Mouse (Mus musculus) intestine, embryonic 14.5 days (tissue): Measurements from ENCODE around the gene Lhfpl5. TPM values are rescaled to one million over a fixed set of nuclear protein-coding genes. Genes with fewer than 3 reads are reported as not detected.

Experiments used
- ATAC-seq: fragments of 200-750 bp; cut with Nextera tagmentation; replicated peaks from 2 replicates; pipeline ENCODE4 v1.8.0; 2017; ENCODE audit warnings: low read depth, moderate number of reproducible peaks, moderate TSS enrichment, moderate library complexity; ENCODE audit not compliant: low FRiP score, low TSS enrichment
- DNase-seq: peaks from one replicate; pipeline ENCODE4 v3.0.0-alpha.2; 2018; ENCODE audit warnings: low spot score
- H3K27ac ChIP-seq: fragments of 300-500 bp; sonication (generic); 2 replicates; pipeline ENCODE4 v1.5.1; 2014; ENCODE audit warnings: low read depth, mild to moderate bottlenecking, control low read depth
- H3K27me3 ChIP-seq: fragments of 300-500 bp; sonication (generic); replicated peaks from 2 replicates; pipeline ENCODE4 v1.6.1; 2014; ENCODE audit warnings: low read length, control low read depth; ENCODE audit not compliant: control insufficient read depth, insufficient read depth
- H3K36me3 ChIP-seq: fragments of 300-500 bp; sonication (generic); 2 replicates; pipeline ENCODE4 v1.6.1; 2014; ENCODE audit warnings: low read length, control low read depth; ENCODE audit not compliant: control insufficient read depth, insufficient read depth
- H3K4me1 ChIP-seq: fragments of 300-500 bp; sonication (generic); replicated peaks from 2 replicates; pipeline ENCODE4 v1.6.1; 2014; ENCODE audit warnings: low read length, control low read depth, mixed read lengths; ENCODE audit not compliant: control insufficient read depth, insufficient read depth
- H3K4me2 ChIP-seq: fragments of 300-500 bp; sonication (generic); 2 replicates; pipeline ENCODE4 v1.6.1; 2014; ENCODE audit warnings: low read length
- H3K4me3 ChIP-seq: fragments of 300-500 bp; sonication (generic); 2 replicates; pipeline ENCODE4 v1.5.1; 2014; ENCODE audit warnings: low read depth, low read length, control low read depth, mixed read lengths
- H3K9ac ChIP-seq: fragments of 300-500 bp; sonication (generic); 2 replicates; pipeline ENCODE4 v1.6.1; 2014; ENCODE audit warnings: mild to moderate bottlenecking, low read length
- H3K9me3 ChIP-seq: fragments of 300-500 bp; sonication (generic); 2 replicates; pipeline ENCODE4 v1.6.1; 2016; ENCODE audit warnings: low read length, control low read depth; ENCODE audit not compliant: control insufficient read depth
- WGBS: fragments of 180-500 bp; shearing (Covaris S2); extraction: QIAGEN DNeasy Blood & Tissue Kit; methylation state at CpG from one replicate; pipeline ENCODE4 v1.1.7; 2014; 5-methylcytosine and 5-hydroxymethylcytosine counted together
- polyA plus RNA-seq: library from polyadenylated mRNA; unstranded; fragments of >200 nt; fragmentation: Nextera tagmentation; extraction: Ambion mirVana; gene quantifications from 2 replicates; pipeline ENCODE4 v1.2.1, GENCODE M21; 2014

Lhfpl5 gene
- polyA plus RNA-seq, 1 experiment from 2014 or later: 1.5 TPM

- no peak overlapping the region for H3K4me3 ChIP-seq
- H3K27me3 ChIP-seq: no peaks in the 10 kb centered on the region
- H3K4me2 ChIP-seq: no peak overlapping the region
- H3K27ac ChIP-seq: no peak overlapping the region
- no peak overlapping the region for H3K9ac ChIP-seq
- DNase-seq: no peak
- ATAC-seq: no peak
- 75% methylated on average over 2 of the region's 2 CpGs for WGBS
- H3K4me1 ChIP-seq: 0 out of 2 replicates have a peak, but pooled peaks cover 2% of the 10 kb centered on the region
- H3K36me3 ChIP-seq: peaks cover 23% of the 10 kb centered on the region
- H3K9me3 ChIP-seq: no peaks in the 10 kb centered on the region
These were observed 37.2 kb downstream of the Lhfpl5 start for GRCm38 (mm10) chr17:28612603-28613002.

GRCm38 (mm10) chr17:28613096-28613495 is 37.7 kb downstream of the Lhfpl5 start:
- peaks cover 18% of the 10 kb centered on the region for H3K36me3 ChIP-seq
- no peak overlapping the region for H3K27ac ChIP-seq
- no peaks in the 10 kb centered on the region for H3K9me3 ChIP-seq
- no peaks in the 10 kb centered on the region for H3K27me3 ChIP-seq
- no peak overlapping the region for H3K4me2 ChIP-seq
- no peak overlapping the region for H3K9ac ChIP-seq
- H3K4me1 ChIP-seq: 0 out of 2 replicates have a peak, but pooled peaks cover 3% of the 10 kb centered on the region
- DNase-seq (no peak), ATAC-seq (no peak)
- 87% methylated on average over 6 of the region's 6 CpGs for WGBS
- H3K4me3 ChIP-seq: no peak overlapping the region

- H3K27ac ChIP-seq: no peak overlapping the region
- no peaks in the 10 kb centered on the region for H3K27me3 ChIP-seq
- H3K9ac ChIP-seq: no peak overlapping the region
- DNase-seq: no peak
- no peak overlapping the region for H3K4me2 ChIP-seq
- peaks cover 3% of the 10 kb centered on the region for H3K4me1 ChIP-seq
- WGBS: 87% methylated on average over 4 of the region's 4 CpGs
- peaks cover 26% of the 10 kb centered on the region for H3K36me3 ChIP-seq
- no peak for ATAC-seq
- H3K4me3 ChIP-seq: no peak overlapping the region
- no peaks in the 10 kb centered on the region for H3K9me3 ChIP-seq
These were observed 39.9 kb downstream of the Lhfpl5 start for GRCm38 (mm10) chr17:28615332-28615731.

GRCm38 (mm10) chr17:28617636-28618035 is 42.2 kb downstream of the Lhfpl5 start:
- DNase-seq (no peak), ATAC-seq (no peak)
- no peak overlapping the region for H3K9ac ChIP-seq
- H3K27me3 ChIP-seq: no peaks in the 10 kb centered on the region
- H3K4me1 ChIP-seq: peaks cover 12% of the 10 kb centered on the region
- H3K4me2 ChIP-seq: no peak overlapping the region
- WGBS: 85% methylated on average over 10 of the region's 10 CpGs
- no peaks in the 10 kb centered on the region for H3K9me3 ChIP-seq
- H3K36me3 ChIP-seq: peaks cover 26% of the 10 kb centered on the region
- no peak overlapping the region for H3K4me3 ChIP-seq
- H3K27ac ChIP-seq: no peak overlapping the region

- H3K4me3 ChIP-seq: no peak overlapping the region
- no peak overlapping the region for H3K9ac ChIP-seq
- no peaks in the 10 kb centered on the region for H3K27me3 ChIP-seq
- no peaks in the 10 kb centered on the region for H3K9me3 ChIP-seq
- peaks cover 26% of the 10 kb centered on the region for H3K36me3 ChIP-seq
- ATAC-seq (no peak), DNase-seq (no peak)
- H3K27ac ChIP-seq: no peak overlapping the region
- H3K4me1 ChIP-seq: peaks cover 12% of the 10 kb centered on the region
- 77% methylated on average over 7 of the region's 7 CpGs for WGBS
- no peak overlapping the region for H3K4me2 ChIP-seq
These were observed 42.7 kb downstream of the Lhfpl5 start for GRCm38 (mm10) chr17:28618124-28618523.

GRCm38 (mm10) chr17:28618775-28619174 is 43.3 kb downstream of the Lhfpl5 start:
- H3K4me1 ChIP-seq: peaks cover 12% of the 10 kb centered on the region
- DNase-seq (no peak), ATAC-seq (no peak)
- peaks cover 26% of the 10 kb centered on the region for H3K36me3 ChIP-seq
- no peak overlapping the region for H3K9ac ChIP-seq
- no peak overlapping the region for H3K4me2 ChIP-seq
- H3K27ac ChIP-seq: no peak overlapping the region
- H3K9me3 ChIP-seq: no peaks in the 10 kb centered on the region
- no peak overlapping the region for H3K4me3 ChIP-seq
- no peaks in the 10 kb centered on the region for H3K27me3 ChIP-seq
- WGBS: 92% methylated on average over 1 of the region's 1 CpGs

GRCm38 (mm10) chr17:28621381-28622299 is 46.2 kb downstream of the Lhfpl5 start:
- peak; percentile 74 for ATAC-seq
- Histone ChIP-seq H3K4me1 (peaks cover 12% of the 10 kb centered on the region), H3K4me3 (peak overlapping the region; percentile 99), H3K36me3 (peaks cover 13% of the 10 kb centered on the region), H3K9ac (peak overlapping the region; percentile 96), H3K9me3 (no peaks in the 10 kb centered on the region), H3K27me3 (no peaks in the 10 kb centered on the region), H3K4me2 (peak overlapping the region; percentile 96), H3K27ac (peak overlapping the region; percentile 90)
- under 1% methylated on average over 70 of the region's 78 CpGs for WGBS
- peak; percentile 81 for DNase-seq

- WGBS: under 1% methylated on average over 30 of the region's 53 CpGs
- Histone ChIP-seq H3K4me1 (peaks cover 12% of the 10 kb centered on the region), H3K9me3 (no peaks in the 10 kb centered on the region), H3K4me3 (peak within 1 kb of the TSS; percentile 99), H3K27me3 (no peaks in the 10 kb centered on the region), H3K9ac (peak within 1 kb of the TSS; percentile 96), H3K36me3 (peaks cover 13% of the 10 kb centered on the region), H3K27ac (peak within 1 kb of the TSS; percentile 90), H3K4me2 (peak within 1 kb of the TSS; percentile 96)
- ATAC-seq: peak; percentile 94
- peak; percentile 88 for DNase-seq
These were observed 46.9 kb downstream of the Lhfpl5 start, which contains the start of gene Srpk1 for GRCm38 (mm10) chr17:28622300-28622759. TSS of gene Srpk1 (minus strand) at chr17:28622709.
